Mouse (Mus musculus): ENCODE results near the gene Atp5e.
A peak's percentile ranks its signal among the peaks of the same experiment; 100 is the strongest.

The Atp5e gene

GRCm38 (mm10) chr2:174463789-174464523 is at the start of gene Atp5e:
Gene Atp5e (minus strand): TSS chr2:174464105.
- peak; percentile 87 for DNase-seq (ENCODE audit: low read depth, low spot score)

- DNase-seq (ENCODE audit: low read depth, low spot score) = no peak
Observed at GRCm38 (mm10) chr2:174509825-174510224, 45.9 kb upstream of the Atp5e start.

GRCm38 (mm10) chr2:174507998-174508397 is 44.1 kb upstream of the Atp5e start:
- DNase-seq (ENCODE audit: low read depth, low spot score) = no peak

- DNase-seq (ENCODE audit: low read depth, low spot score) = no peak
Observed at GRCm38 (mm10) chr2:174502831-174503460, 39.0 kb upstream of the Atp5e start.

GRCm38 (mm10) chr2:174502321-174502720 is 38.4 kb upstream of the Atp5e start:
- DNase-seq (ENCODE audit: low read depth, low spot score) = no peak

- DNase-seq (ENCODE audit: low read depth, low spot score) = no peak
Observed at GRCm38 (mm10) chr2:174501517-174501916, 37.6 kb upstream of the Atp5e start.

GRCm38 (mm10) chr2:174500814-174501503 is 37.1 kb upstream of the Atp5e start:
- DNase-seq (ENCODE audit: low read depth, low spot score) = no peak

- DNase-seq (ENCODE audit: low read depth, low spot score) = no peak
Observed at GRCm38 (mm10) chr2:174492858-174493257, 29.0 kb upstream of the Atp5e start.

GRCm38 (mm10) chr2:174487005-174487404 is 23.1 kb upstream of the Atp5e start:
- DNase-seq (ENCODE audit: low read depth, low spot score) = no peak

GRCm38 (mm10) chr2:174478746-174479145 is 14.8 kb upstream of the Atp5e start:
- no peak for DNase-seq (ENCODE audit: low read depth, low spot score)

GRCm38 (mm10) chr2:174477543-174478319 is 13.8 kb upstream of the Atp5e start:
- DNase-seq (ENCODE audit: low read depth, low spot score) = no peak

GRCm38 (mm10) chr2:174473550-174473927 is 9.6 kb upstream of the Atp5e start:
- DNase-seq (ENCODE audit: low read depth, low spot score) = no peak

GRCm38 (mm10) chr2:174472818-174473549 is 9.1 kb upstream of the Atp5e start, which contains the start of gene Prelid3b:
Gene Prelid3b (minus strand): TSS chr2:174473081.
- DNase-seq (ENCODE audit: low read depth, low spot score) = peak; percentile 94

- no peak for DNase-seq (ENCODE audit: low read depth, low spot score)
Observed at GRCm38 (mm10) chr2:174472407-174472806, 8.5 kb upstream of the Atp5e start.

- no peak for DNase-seq (ENCODE audit: low read depth, low spot score)
Observed at GRCm38 (mm10) chr2:174470786-174471405, 7.0 kb upstream of the Atp5e start.

- no peak for DNase-seq (ENCODE audit: low read depth, low spot score)
Observed at GRCm38 (mm10) chr2:174470333-174470732, 6.4 kb upstream of the Atp5e start.

- no peak for DNase-seq (ENCODE audit: low read depth, low spot score)
Observed at GRCm38 (mm10) chr2:174463370-174463769, 535 bp downstream of the Atp5e start.

- no peak for DNase-seq (ENCODE audit: low read depth, low spot score)
Observed at GRCm38 (mm10) chr2:174459365-174459764, 4.5 kb downstream of the Atp5e start.

- no peak for DNase-seq (ENCODE audit: low read depth, low spot score)
Observed at GRCm38 (mm10) chr2:174453681-174454080, 10.2 kb downstream of the Atp5e start.

- no peak for DNase-seq (ENCODE audit: low read depth, low spot score)
Observed at GRCm38 (mm10) chr2:174450353-174450752, 13.6 kb downstream of the Atp5e start, which contains the start of gene Tubb1. Gene Tubb1 (plus strand): TSS chr2:174450695.

GRCm38 (mm10) chr2:174448405-174448804 is 15.5 kb downstream of the Atp5e start:
- DNase-seq (ENCODE audit: low read depth, low spot score) = no peak

All from brain, embryonic 18.5 days (tissue).